In genomic region chr17:50122555-50122954, GRCm38 (mm10) we compare ENCODE assay signal across 23 mouse cellular contexts.
"Had no signal": no experiment of that assay in that cellular context is flagged by ENCODE, and none has a peak within 500 bp of the region (broad histone marks: within the 10 kb centered on the region; RNA-seq: fewer than 3 reads in every experiment).

No protein-coding gene starts in this region.

- H3K27me3 ChIP-seq: hindbrain, embryonic 13.5 days; hindbrain, embryonic 15.5 days; kidney, embryonic 15.5 days; limb, embryonic 13.5 days; limb, embryonic 15.5 days; liver, embryonic 12.5 days had no signal

- H3K36me3 ChIP-seq: hindbrain, embryonic 13.5 days; hindbrain, embryonic 15.5 days; kidney, embryonic 15.5 days; limb, embryonic 13.5 days; limb, embryonic 15.5 days; liver, embryonic 12.5 days had no signal

- H3K4me1 ChIP-seq: hindbrain, embryonic 15.5 days had no signal

- H3K27ac ChIP-seq: hindbrain, embryonic 13.5 days; hindbrain, embryonic 15.5 days; hindbrain, postnatal 0 days; kidney, embryonic 15.5 days; kidney, postnatal 0 days; limb, embryonic 13.5 days; limb, embryonic 15.5 days; liver, embryonic 12.5 days; liver, embryonic 14.5 days had no signal

- ATAC-seq: hindbrain, postnatal 0 days; intestine, embryonic 16.5 days; liver, embryonic 12.5 days had no signal

- DNase-seq: gastrocnemius, postnatal 10 days; gastrocnemius, postnatal 25 days; heart, adult 18-20 months; heart, postnatal 14 days; heart, postnatal 36 days; kidney, adult 11 months; kidney, adult 2 months; kidney, adult 9 months; kidney, postnatal 14 days; kidney, postnatal 36 days; layer of hippocampus, adult 9-11 months; layer of hippocampus, postnatal 36 days; left cerebral cortex, postnatal 4 days had no signal

- H3K4me2 ChIP-seq: hindbrain, embryonic 13.5 days; hindbrain, embryonic 15.5 days; kidney, embryonic 15.5 days; limb, embryonic 13.5 days; limb, embryonic 15.5 days; liver, embryonic 12.5 days had no signal

- H3K9ac ChIP-seq: hindbrain, embryonic 13.5 days; hindbrain, embryonic 15.5 days; kidney, embryonic 15.5 days; limb, embryonic 13.5 days; limb, embryonic 15.5 days; liver, embryonic 12.5 days; liver, embryonic 14.5 days had no signal

- H3K9me3 ChIP-seq: hindbrain, embryonic 13.5 days; hindbrain, embryonic 15.5 days; kidney, embryonic 15.5 days; limb, embryonic 13.5 days; limb, embryonic 15.5 days; liver, embryonic 12.5 days had no signal

- H3K4me3 ChIP-seq: hindbrain, embryonic 13.5 days; hindbrain, embryonic 15.5 days; kidney, embryonic 15.5 days; limb, embryonic 13.5 days; limb, embryonic 15.5 days; liver, embryonic 12.5 days had no signal
